Mouse (Mus musculus): Measurements from ENCODE around the gene Polr3g. TPM values are rescaled to one million over a fixed set of nuclear protein-coding genes. Genes with fewer than 3 reads are reported as not detected.
"Not testable (repeated sequence)": the region's sequence is repeated elsewhere in the genome, so short reads cannot be mapped to it uniquely, and the experiment has no call there.

Gene Polr3g
- total RNA-seq, 2 experiments from 2014 or later = 5.0 to 6.9 TPM

DNA sequence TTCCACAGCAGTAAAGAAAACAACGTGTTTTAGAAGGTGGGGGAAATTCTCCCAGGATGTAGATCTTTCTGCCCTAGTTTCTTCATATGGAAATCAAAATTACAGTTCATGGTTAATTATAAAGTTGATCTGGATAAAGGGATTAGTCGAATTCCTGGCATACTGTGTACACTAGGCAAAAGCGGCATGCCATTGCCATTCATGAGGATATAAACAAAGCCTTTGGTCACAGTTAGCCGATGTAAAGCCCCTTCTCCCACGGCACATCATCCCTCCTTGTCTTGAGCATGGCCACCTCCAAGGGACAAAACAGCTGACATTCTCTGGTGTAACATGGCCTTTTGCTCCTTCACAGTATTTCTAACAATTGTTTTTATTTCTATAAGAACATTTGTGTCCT is 80.2 kb downstream of the Polr3g start:
- DNase-seq = no peak

DNA sequence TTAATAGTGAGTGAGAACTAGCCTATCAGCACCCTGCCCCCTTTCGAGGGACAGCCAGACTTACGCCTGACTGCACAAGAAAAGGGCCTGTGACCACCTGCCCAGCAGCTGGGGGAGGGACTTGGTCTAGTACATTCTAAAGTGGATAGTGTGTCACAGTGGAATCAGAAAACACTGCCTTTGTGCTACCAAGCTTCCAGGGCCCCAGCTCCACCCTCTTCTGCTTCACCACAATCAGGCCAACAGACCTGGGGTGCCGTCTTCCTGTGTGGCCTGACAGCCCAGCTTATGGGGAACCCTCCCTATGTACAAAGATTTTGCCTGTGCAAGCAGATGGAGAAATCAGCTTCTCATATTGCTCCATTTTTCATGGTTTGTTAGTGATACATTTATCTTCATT is 81.4 kb downstream of the Polr3g start:
- DNase-seq = no peak

DNA sequence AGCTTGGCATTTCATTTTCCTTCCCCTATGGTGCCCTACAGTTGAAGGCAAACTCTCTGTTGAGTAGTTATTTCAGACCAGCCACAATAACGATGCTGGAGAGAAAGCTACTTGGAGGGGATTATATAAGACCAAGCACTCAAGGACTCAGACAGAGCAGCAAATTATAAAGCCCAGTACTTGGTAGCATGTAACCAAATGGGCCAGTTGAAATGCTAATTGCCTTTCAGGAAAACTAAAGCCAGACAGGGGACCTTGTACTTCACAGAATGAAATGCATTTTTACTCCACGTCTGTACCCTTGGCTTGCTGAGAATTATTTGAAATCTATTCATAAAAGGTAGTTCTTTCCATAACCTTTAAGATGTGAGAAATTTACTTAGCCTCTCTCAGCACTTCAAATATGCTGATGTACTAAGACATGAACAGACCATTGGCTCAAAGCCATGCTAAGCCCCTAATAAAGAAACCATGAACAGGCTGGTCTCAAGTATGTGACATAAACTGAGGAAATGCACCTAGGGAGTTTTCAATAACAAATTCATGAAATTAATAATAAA is 82.1 kb downstream of the Polr3g start:
- DNase-seq = no peak

DNA sequence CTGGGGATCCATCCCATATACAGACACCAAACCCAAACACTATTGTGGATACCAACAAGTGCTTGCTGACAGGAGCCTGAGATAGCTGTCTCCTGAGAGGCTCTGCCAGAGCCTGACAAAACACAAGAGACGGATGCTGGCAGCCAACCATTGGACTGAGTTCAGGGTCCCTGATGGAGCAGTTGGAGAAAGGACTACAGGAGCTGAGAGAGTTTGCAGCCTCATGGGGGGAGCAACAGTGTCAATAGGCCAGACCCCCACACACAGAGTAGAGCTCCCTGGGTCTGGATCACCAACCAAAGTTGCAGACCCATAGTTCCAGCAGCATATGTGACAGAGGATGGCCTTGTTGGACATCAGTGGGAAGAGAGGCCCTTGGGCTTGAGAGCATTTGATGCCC is 83.0 kb downstream of the Polr3g start:
- not testable (repeated sequence) for DNase-seq

Other genes with a start within 250 kb of the Polr3g start
- gene Adgrv1, start 77.9 kb downstream of the Polr3g start, total RNA-seq (2021) = 1 to 10 TPM; 1.6 to 2.3 TPM
- 10 to 100 TPM; 22.7 to 28.3 TPM for gene Lysmd3, start 53.4 kb downstream of the Polr3g start, total RNA-seq (2021)
- gene Mblac2, start 328 bp upstream of the Polr3g start, total RNA-seq (2021) = 10 to 100 TPM in 1 of 2 experiments, 1 to 10 TPM in 1; 7.0 to 12.4 TPM
- gene Cetn3, start 72.1 kb upstream of the Polr3g start, total RNA-seq (2021) = 100 to 1,000 TPM; 120 to 138 TPM

Measured in adrenal gland, postnatal 10 days (tissue).